Mouse (Mus musculus) C2C12 (cell line): Measurements from ENCODE around the gene Slc35b2.

ENCODE experiments used
- CTCF ChIP-seq: IDR thresholded peaks from one replicate; pipeline ENCODE4 v1.5.1; 2011; ENCODE audit not compliant: control insufficient read depth, insufficient read depth, insufficient read length
- FOSL1 ChIP-seq: IDR thresholded peaks from one replicate; pipeline ENCODE4 v1.8.0; 2011; ENCODE audit warnings: mild to moderate bottlenecking, low read length; ENCODE audit not compliant: poor library complexity, insufficient read depth, severe bottlenecking
- MAX ChIP-seq: IDR thresholded peaks from one replicate; pipeline ENCODE4 v1.6.1; 2011; ENCODE audit warnings: mild to moderate bottlenecking, control low read depth
- USF1 ChIP-seq: IDR thresholded peaks from one replicate; pipeline ENCODE4 v1.6.1; 2011; ENCODE audit warnings: low read depth, mild to moderate bottlenecking, control low read depth, moderate library complexity

- TF ChIP-seq CTCF (peak; percentile 83), MAX (no peak), USF1 (no peak), FOSL1 (no peak)
These were observed 21.4 kb downstream of the Slc35b2 start for GRCm38 (mm10) chr17:45584939-45585678.
